Mouse (Mus musculus): ENCODE measurements at regions not wholly inside any gene's neighbourhood (a gene's known extent, or its start where the extent isn't known, plus 50 kb on each side); places are given as distances from the start of the nearest gene placed in this dataset.

DNA sequence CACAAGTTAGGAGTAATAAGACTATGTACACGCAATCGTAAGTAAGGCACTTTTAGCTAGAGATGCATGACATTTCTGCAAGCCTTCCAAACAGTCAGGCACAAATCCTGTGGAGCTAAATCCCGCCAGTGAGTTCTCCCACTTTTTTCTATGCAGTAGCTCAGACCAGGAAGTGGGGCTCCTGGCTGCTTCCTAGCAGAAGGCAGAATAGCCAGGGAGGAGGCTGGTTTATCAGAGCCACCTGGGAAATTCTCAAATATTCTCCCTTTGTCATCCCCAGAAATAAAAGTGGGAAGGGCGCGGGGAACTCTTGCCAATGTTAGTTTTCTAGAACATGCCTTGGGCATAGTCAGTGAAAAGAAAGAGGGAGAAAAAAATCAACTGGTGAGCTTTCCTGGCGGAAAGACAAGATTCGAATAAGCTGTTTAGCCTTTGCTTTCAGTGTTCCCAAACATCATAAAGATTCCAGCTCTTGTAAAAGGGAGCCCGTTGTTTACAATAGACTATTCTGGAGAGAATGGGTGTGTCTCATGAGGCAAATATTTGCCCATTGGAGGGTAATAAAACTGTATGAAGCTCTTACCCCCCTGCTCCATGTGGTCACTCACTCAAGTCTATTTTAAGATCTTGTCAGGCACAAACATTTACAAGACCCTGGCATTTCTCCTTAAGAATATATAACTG is 167.2 kb upstream of the Lef1 start:
- DNase-seq (ENCODE audit: extremely low spot score in 1 of 2, low spot score in 1 of 2) = no peak

GRCm38 (mm10) chr3:130940302-130940867 is 169.9 kb upstream of the Lef1 start:
- DNase-seq (ENCODE audit: extremely low spot score in 1 of 2, low spot score in 1 of 2) = no peak

GRCm38 (mm10) chr3:130936980-130937379 is 173.3 kb upstream of the Lef1 start:
- DNase-seq (ENCODE audit: extremely low spot score in 1 of 2, low spot score in 1 of 2) = no peak

- DNase-seq (ENCODE audit: extremely low spot score in 1 of 2, low spot score in 1 of 2) = no peak
Observed at GRCm38 (mm10) chr3:130936336-130936735, 173.9 kb upstream of the Lef1 start.

- DNase-seq (ENCODE audit: extremely low spot score in 1 of 2, low spot score in 1 of 2) = no peak
Observed at GRCm38 (mm10) chr3:130935926-130936315, 174.3 kb upstream of the Lef1 start.

DNA sequence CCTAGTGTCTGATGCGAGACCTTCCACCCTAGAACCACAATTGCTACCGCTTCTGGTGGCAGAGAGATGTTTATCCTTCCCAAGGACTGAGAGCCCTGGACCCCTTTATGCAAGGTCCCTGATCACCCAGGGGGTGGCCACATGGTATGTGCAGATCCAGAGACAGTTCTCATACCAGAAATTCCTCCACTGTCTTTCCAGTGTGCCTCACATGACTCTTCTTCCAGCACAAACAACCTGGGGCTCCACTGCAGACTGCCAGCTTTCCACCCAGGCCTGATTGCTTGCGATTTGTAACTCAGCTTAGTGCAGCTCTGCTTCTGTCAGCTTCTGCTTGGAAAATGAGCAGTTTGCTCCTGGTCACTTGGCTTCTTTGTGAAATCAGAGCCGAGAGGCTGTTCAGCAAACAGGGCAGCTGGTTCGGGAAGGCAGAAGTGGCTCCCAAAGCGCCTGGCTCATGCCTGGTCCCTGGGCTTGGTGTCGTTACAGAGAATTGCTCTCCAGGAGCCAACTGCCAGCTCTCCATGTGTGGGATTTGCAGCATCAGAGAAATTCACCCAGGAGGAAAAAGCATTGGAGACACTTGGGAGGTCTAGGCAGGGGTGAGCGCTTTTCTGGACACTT is 174.9 kb upstream of the Lef1 start:
- DNase-seq (ENCODE audit: extremely low spot score in 1 of 2, low spot score in 1 of 2) = no peak

GRCm38 (mm10) chr3:130932723-130933122 is 177.5 kb upstream of the Lef1 start:
- no peak for DNase-seq (ENCODE audit: extremely low spot score in 1 of 2, low spot score in 1 of 2)

DNA sequence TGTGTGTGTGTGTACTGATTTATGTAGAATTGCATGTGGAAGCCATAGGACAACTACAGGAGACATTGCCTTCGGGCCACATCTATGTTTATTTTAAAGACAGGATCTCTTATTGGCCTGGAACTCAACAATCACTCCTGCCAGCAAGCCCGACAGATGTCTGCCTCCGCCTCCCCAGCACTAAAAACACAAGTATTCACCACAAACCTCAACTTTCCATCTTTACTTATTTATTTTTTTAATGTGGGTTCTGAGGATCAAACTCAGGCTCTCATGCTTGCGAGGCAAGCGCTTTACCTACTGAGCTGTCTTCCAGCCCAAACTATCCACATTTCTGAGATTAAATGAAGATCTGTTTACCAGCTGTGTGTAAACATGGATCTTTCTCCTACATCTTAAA is 178.0 kb upstream of the Lef1 start:
- DNase-seq (ENCODE audit: extremely low spot score in 1 of 2, low spot score in 1 of 2) = no peak

- no peak for DNase-seq (ENCODE audit: extremely low spot score in 1 of 2, low spot score in 1 of 2)
Observed at GRCm38 (mm10) chr3:130925000-130925399, 185.3 kb upstream of the Lef1 start.

DNA sequence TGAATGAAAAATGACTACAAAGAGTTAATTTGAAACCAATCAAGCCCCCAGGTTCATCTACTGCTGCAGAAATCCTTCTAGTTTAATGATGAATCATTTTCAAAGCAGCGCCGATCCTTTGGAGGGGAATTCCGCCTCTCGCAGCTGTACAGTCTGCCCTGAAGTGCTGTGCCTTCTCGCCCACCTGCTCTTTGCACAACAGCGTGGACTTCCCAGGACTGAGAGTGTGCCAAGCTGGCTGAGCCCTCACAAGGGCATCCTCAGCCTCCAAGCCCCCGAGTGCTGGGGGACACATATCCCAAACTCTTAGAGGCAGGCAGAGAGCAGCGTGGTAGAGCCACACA is 186.7 kb upstream of the Lef1 start:
- no peak for DNase-seq (ENCODE audit: extremely low spot score in 1 of 2, low spot score in 1 of 2)

- no peak for DNase-seq (ENCODE audit: extremely low spot score in 1 of 2, low spot score in 1 of 2)
Observed at GRCm38 (mm10) chr3:130922812-130923614, 187.3 kb upstream of the Lef1 start.

- DNase-seq (ENCODE audit: extremely low spot score in 1 of 2, low spot score in 1 of 2) = no peak
Observed at GRCm38 (mm10) chr3:130921621-130922245, 188.5 kb upstream of the Lef1 start.

GRCm38 (mm10) chr3:130913812-130914211 is 183.6 kb upstream of the Rpl34 start:
- no peak for DNase-seq (ENCODE audit: extremely low spot score in 1 of 2, low spot score in 1 of 2)

DNA sequence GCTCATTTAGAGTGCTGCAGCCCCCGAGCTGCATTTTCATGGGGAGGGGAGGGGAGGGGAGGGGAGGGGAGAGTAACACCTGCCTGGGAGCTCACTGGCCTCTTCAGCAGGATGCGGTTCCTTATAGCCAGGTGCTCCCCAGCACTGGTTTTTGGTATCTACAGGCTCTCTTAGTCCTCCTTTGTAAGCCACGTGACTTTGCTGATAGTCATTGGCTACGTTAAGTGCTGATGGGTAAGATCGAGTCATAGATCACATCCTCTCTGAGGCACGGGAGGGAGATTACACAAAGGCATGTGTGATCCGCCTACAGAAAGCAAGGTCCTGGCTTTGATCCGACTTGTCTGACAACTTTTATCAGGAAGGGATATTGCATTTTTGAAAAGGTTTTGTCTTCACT is 174.9 kb upstream of the Rpl34 start:
- DNase-seq (ENCODE audit: extremely low spot score in 1 of 2, low spot score in 1 of 2) = no peak

- DNase-seq (ENCODE audit: extremely low spot score in 1 of 2, low spot score in 1 of 2) = no peak
Observed at GRCm38 (mm10) chr3:130903329-130903728, 173.1 kb upstream of the Rpl34 start.

DNA sequence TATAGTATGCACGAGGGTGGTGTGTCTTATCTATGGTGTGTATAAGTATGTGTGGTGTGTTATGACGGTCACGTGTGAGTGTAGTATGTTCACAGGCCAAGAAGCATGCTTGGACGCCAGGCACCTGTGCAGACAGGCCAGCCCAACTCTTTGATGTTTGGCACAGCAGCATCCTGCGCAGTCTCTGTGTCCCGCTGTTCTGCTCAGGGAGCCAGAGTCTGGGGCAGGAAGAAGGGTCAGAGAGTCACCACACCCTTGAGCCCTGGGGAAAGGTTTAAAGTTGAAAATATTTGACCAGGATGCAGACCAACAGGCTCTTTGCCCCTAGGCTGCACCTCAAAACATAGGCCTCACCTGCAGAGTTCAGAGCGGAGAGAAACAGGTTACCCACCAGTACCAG is 172.2 kb upstream of the Rpl34 start:
- DNase-seq (ENCODE audit: extremely low spot score in 1 of 2, low spot score in 1 of 2) = no peak

DNA sequence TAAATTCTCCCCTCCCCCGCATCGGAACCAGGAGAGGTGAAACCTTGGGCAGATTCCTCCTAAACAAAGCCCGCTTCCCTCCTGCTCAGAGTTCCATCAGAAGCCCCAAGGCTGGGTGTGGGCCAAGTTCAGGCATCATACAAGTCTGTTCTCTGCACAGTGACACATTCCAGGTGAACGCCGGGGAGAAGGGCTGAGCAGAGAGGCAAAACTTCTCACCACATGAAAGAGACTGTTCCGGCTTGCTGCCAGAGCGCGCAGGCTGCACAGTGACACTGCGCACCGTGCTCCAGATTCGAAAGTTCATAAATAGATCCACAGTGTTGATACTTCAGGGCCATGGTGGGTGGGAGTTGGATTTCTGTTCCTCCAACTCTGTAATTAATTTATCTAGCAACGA is 171.1 kb upstream of the Rpl34 start:
- peak in 1 of 2 experiments; percentile 21 for DNase-seq (ENCODE audit: extremely low spot score in 1 of 2, low spot score in 1 of 2)

DNA sequence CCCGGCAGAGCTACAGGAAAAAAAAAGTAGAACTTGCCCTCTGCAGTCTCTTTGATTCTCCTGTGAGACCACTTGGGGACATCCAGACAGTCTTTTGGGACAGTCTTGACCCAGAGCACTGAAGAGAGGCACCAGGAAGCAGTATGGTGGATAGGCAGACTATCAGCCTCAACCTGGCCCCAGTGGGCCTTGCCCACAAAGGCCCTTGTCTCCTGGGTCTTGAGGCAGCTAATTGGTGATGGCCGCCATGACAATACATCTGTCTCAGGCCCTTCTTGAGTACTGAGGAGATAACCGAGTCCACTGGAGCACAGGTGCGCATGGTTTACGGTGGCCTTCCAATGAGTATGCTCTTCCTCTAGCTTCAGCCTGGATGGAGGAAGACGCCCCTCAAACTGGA is 170.6 kb upstream of the Rpl34 start:
- DNase-seq (ENCODE audit: extremely low spot score in 1 of 2, low spot score in 1 of 2) = no peak

DNA sequence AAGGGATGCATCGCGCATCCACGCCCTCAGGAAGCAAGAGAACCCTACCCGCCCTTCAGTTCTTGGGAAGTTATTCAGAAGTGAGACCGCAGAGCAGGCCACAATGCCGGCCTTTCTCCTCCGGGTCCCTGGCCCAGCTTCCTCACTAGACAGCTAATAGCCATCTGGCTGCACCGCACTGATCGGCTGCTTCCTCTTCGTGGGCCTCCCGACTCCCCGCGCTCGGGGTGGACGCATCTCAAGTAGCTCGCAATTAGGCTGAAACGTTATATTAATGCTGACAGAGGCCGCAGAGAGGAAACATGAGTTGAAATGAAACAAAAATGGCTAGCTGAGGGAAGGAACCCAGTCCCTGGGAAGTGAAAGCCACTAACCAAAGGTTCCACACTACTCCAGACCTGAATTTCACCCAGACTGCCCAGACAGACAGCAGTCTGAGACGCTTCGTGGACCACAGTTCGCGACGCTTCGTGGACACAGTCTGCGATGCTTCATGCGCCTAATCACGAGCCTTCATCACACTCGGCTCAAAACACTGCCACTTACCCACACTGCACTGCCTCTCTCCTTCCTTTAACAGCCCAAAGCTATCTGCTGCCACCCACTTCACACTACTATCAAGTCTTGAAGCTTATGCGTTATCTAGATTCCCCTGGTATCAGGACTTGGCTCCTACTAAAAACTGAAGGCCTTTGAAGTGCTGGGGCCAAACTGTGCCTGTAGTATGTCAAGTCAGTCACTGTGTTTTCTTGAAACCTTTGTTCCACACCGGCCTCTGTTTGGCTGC is 170.0 kb upstream of the Rpl34 start:
- DNase-seq (ENCODE audit: extremely low spot score in 1 of 2, low spot score in 1 of 2) = no peak

DNA sequence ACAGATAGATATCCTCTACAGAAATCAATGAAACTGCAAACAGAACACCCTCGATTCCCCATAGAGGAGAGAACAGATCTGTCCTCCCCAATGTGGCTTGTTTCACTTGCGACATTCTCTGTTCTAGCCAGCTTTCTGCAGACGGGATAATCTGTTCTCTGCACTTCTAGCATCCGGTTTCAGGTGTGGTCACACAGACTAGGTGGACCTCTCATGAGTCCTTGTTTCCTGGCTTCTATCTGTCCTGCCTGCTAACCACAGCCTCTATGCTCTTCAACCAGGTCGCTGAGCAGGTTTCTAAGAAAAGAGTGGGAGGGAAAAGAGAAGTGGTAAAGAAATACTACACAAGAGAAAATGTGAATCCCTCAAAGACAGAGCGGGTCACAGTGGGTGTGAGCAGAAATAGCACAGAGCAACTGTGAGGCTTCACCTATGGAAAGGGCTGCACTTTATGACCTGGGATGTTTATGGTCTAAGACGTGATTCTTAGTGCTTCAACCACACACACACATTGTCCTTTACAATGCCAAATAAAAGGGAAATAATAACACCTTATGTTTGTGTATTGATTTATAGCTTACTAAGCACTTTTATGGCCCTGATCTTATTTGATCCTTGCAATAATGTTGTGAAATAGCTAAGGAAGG is 164.1 kb upstream of the Rpl34 start:
- DNase-seq (ENCODE audit: extremely low spot score in 1 of 2, low spot score in 1 of 2) = no peak

Data from frontal cortex, adult 2 months (tissue).